Mouse (Mus musculus): ENCODE data around the gene Shisa2.

- TF ChIP-seq POLR2A (IDR thresholded peaks at IDR 0.05; ENCODE audit: borderline replicate concordance, insufficient read depth, low read length), result no peak
- TF ChIP-seq CTCF (IDR thresholded peaks at IDR 0.05; ENCODE audit: borderline replicate concordance, insufficient read depth, low read depth, low read length), result no peak
These were observed 24.2 kb downstream of the Shisa2 start for GRCm38 (mm10) chr14:59649337-59649736.

All from cerebellum, adult 2 months (tissue).